Mouse (Mus musculus) ES-E14 (cell line): ENCODE results near the gene Kifc3. TPM values are rescaled to one million over a fixed set of nuclear protein-coding genes. Genes with fewer than 3 reads are reported as not detected.

Experiments used
- DNase-seq: peaks from one replicate; pipeline ENCODE4 v3.0.0-alpha.2; 2013; ENCODE audit warnings: low read depth, low spot score
- H3K27ac ChIP-seq: 2 replicates; pipeline ENCODE4 v1.5.1; 2012; ENCODE audit warnings: low read depth, mild to moderate bottlenecking, low read length, moderate library complexity, mixed read lengths; ENCODE audit not compliant: poor library complexity, insufficient read depth, severe bottlenecking
- H3K36me3 ChIP-seq: 2 replicates; pipeline ENCODE4 v1.6.1; 2012; ENCODE audit warnings: mild to moderate bottlenecking, low read length, moderate library complexity, mixed read lengths; ENCODE audit not compliant: control insufficient read depth, poor library complexity, insufficient read depth, severe bottlenecking
- H3K4me1 ChIP-seq, 2 experiments: fragments of 150-350 bp in 1 of 2; sonication (generic) in 1 of 2; 2 replicates each; pipeline ENCODE4 v1.6.1; 2012; ENCODE audit warnings: low read length in 2 of 2, mild to moderate bottlenecking in 1 of 2, mixed read lengths in 1 of 2; ENCODE audit not compliant: control insufficient read depth in 2 of 2, insufficient read depth in 2 of 2, poor library complexity in 1 of 2
- H3K4me3 ChIP-seq, 2 experiments: fragments of 150-350 bp in 1 of 2; sonication (generic) in 1 of 2; 2 replicates each; pipeline ENCODE4 v1.5.1; 2012; ENCODE audit warnings: low read length in 2 of 2, low read depth in 1 of 2, mild to moderate bottlenecking in 1 of 2, mixed read lengths in 1 of 2; ENCODE audit not compliant: insufficient read depth in 1 of 2, poor library complexity in 1 of 2, severe bottlenecking in 1 of 2
- H3K9ac ChIP-seq: 2 replicates; pipeline ENCODE4 v1.6.1; 2012; ENCODE audit warnings: low read depth, mild to moderate bottlenecking, low read length, mixed read lengths; ENCODE audit not compliant: poor library complexity, insufficient read depth, severe bottlenecking
- H3K9me3 ChIP-seq: fragments of 150-350 bp; sonication (generic); 2 replicates; pipeline ENCODE4 v1.6.1; 2012; ENCODE audit warnings: low read depth, mild to moderate bottlenecking, low read length; ENCODE audit not compliant: control insufficient read depth, insufficient read depth
- CHD2 ChIP-seq: IDR thresholded peaks from 2 replicates; pipeline ENCODE4 v1.6.1; 2014; ENCODE audit warnings: mild to moderate bottlenecking, low read depth, low read length, inconsistent platforms
- HCFC1 ChIP-seq: IDR thresholded peaks from 2 replicates; pipeline ENCODE4 v1.6.1; 2012; ENCODE audit warnings: low read length, inconsistent platforms, borderline replicate concordance; ENCODE audit not compliant: insufficient read depth
- MAFK ChIP-seq: IDR thresholded peaks from 2 replicates; pipeline ENCODE4 v1.6.1; 2014; ENCODE audit warnings: mild to moderate bottlenecking, low read depth, low read length, inconsistent platforms; ENCODE audit not compliant: insufficient read depth
- ZC3H11A ChIP-seq: IDR thresholded peaks from 2 replicates; pipeline ENCODE4 v1.6.1; 2012; ENCODE audit warnings: low read depth, mild to moderate bottlenecking, inconsistent platforms, low read length, borderline replicate concordance
- ZNF384 ChIP-seq: IDR thresholded peaks from 2 replicates; pipeline ENCODE4 v1.6.1; 2012; ENCODE audit warnings: low read depth, low read length, inconsistent platforms
- in situ Hi-C, 2 experiments: fragments of 600-800 bp; cut with MboI; formaldehyde crosslinking; loops; one replicate each; pipeline ENCODE4 v1.15.1; 2025; ENCODE audit warnings: low sequenced_read_pairs in 2 of 2, inconsistent platforms in 1 of 2; ENCODE audit not compliant: unreplicated experiment in 2 of 2
- total RNA-seq: library from RNA; depleted of rRNA; stranded (reverse); fragments of 300-350 nt; gene quantifications from 2 replicates; pipeline ENCODE4 v1.2.3, GENCODE M21; 2012

The Kifc3 gene
- total RNA-seq, 1 experiment = 45.6 TPM

DNA sequence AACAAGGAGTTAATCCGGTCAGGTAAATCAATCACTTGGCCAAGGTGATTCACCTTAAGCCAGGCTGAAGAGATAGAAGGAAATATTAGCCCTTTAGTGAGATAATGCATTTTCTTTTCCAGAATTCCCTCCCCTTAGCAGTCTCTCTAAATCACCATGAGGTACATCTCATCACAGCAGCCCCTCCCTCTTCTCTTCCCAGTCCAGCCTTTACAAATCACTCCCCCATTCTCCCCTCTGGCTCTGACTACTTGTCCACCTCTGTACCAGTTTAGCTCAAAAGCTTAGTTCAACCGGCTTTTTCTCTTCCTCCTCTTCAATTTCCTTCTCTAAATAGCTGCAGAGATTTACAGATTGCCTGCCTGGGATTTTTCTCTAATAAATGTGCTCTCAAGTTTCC is 18.4 kb upstream of the Kifc3 start:
- in situ Hi-C loops = loop anchor here in 1 of 2 experiments (25.0 kb wide), 1 partner anchor 109 kb away; no protein-coding TSS in a partner anchor
- DNase-seq = no peak
- Histone ChIP-seq H3K36me3 (no peaks in the 10 kb centered on the region), H3K27ac (no peak overlapping the region), H3K9ac (no peak overlapping the region), H3K9me3 (no peaks in the 10 kb centered on the region), H3K4me1 (0 out of 4 replicates have a peak, but pooled peaks cover 0 to 2% of the 10 kb centered on the region in 2 experiments), H3K4me3 (no peak overlapping the region)
- TF ChIP-seq MAFK (no peak), CHD2 (no peak), ZC3H11A (no peak), HCFC1 (no peak), ZNF384 (no peak)

DNA sequence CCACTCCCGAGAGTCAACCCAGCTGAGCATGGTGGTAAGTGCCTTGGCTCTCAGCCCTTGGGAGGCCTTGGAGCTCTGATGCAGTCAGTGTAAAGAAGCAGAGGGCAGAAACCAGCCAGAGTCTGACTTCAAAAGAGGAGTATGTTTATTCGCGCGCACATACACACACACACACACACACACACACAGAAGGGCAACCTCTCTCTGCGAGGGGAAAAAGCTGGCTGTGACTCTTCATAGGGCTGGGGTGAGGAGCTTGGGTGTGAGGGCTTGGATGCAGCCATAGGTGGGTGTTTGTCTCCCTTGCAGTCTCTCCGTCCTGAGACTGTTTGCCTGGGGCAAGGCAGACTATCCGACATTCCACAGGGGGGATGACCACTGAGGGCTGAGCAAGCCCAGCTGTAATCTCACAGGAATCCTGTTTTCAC is 18.0 kb upstream of the Kifc3 start:
- no peak for TF ChIP-seq ZC3H11A
- TF ChIP-seq ZNF384 = no peak
- no peak for TF ChIP-seq MAFK
- TF ChIP-seq HCFC1 = no peak
- Histone ChIP-seq H3K36me3 (no peaks in the 10 kb centered on the region), H3K9me3 (no peaks in the 10 kb centered on the region), H3K4me1 (0 out of 4 replicates have a peak, but pooled peaks cover 0 to 2% of the 10 kb centered on the region in 2 experiments), H3K4me3 (no peak overlapping the region), H3K9ac (no peak overlapping the region), H3K27ac (no peak overlapping the region)
- no peak for DNase-seq
- in situ Hi-C loops = loop anchor here in 1 of 2 experiments (25.0 kb wide), 1 partner anchor 108 kb away; no protein-coding TSS in a partner anchor

DNA sequence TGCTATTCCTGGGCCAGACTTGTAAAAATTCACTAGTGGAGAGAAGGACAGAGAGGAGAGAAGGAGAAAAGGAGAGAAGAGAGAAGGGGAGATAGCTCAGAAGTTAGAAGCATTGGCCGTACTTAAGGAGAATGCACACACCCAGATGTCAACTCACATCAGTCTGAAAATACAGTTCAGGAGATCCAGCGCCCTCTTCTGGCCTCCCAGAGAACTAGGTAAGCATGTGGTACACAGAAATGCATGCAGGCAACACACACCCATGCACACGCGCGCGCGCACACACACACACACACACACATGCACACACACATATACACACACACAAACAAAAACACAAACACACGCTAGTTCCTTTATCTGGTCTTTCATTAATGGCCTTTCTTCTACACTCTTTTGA is 17.0 kb upstream of the Kifc3 start:
- Histone ChIP-seq H3K9me3 (no peaks in the 10 kb centered on the region), H3K27ac (no peak overlapping the region), H3K36me3 (no peaks in the 10 kb centered on the region), H3K9ac (no peak overlapping the region), H3K4me3 (no peak overlapping the region), H3K4me1 (0 out of 4 replicates have a peak, but pooled peaks cover 0 to 2% of the 10 kb centered on the region in 2 experiments)
- TF ChIP-seq HCFC1 (no peak), ZC3H11A (peak; percentile 50; the same call in 1 of the 2 replicates)
- in situ Hi-C loops = loop anchor here in 1 of 2 experiments (25.0 kb wide), 1 partner anchor 107 kb away; no protein-coding TSS in a partner anchor
- DNase-seq = no peak

DNA sequence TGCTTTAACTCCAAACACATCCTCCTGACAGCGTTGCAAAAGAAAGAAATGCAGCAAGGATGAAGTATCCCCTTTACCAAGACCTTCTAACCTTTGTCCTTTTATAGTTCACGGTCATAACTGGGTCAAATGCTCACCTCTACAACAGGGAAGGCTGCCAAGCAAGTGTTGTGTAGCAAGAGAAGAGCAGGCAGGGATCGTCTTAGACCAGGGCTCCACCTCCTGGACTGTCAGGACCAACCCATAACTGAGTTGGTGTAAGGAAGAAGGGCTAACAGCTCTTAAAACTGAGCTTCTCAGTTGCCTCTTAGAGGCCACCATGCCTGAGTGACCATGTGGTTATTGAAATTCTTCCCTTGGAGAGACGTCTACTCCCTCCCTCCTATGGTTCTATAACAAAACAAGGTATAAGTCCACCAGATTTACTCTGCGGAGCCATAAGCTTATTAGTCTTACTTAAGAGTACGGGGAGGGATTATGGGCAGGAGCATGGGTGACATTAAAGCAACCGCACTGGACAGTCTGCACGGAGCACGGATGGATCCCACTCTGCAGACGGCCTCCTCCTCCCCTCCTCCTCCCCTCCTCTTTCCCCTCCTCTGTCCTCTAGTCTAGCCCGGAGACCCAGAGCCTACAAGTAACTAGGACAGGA is 13.2 kb upstream of the Kifc3 start:
- DNase-seq = no peak
- H3K4me3 ChIP-seq = no peak overlapping the region
- in situ Hi-C loops = loop anchor here in 1 of 2 experiments (25.0 kb wide), 1 partner anchor 104 kb away; no protein-coding TSS in a partner anchor
- H3K9me3 ChIP-seq = no peaks in the 10 kb centered on the region
- H3K4me1 ChIP-seq = no peaks in the 10 kb centered on the region
- H3K36me3 ChIP-seq = no peaks in the 10 kb centered on the region
- TF ChIP-seq ZNF384 = no peak
- TF ChIP-seq MAFK = no peak
- TF ChIP-seq HCFC1 = no peak
- no peak for TF ChIP-seq ZC3H11A
- TF ChIP-seq CHD2 = no peak
- H3K9ac ChIP-seq = no peak overlapping the region
- H3K27ac ChIP-seq = no peak overlapping the region
